Mouse (Mus musculus): Measurements from ENCODE around the gene Ube2c.

Ube2c gene

DNA sequence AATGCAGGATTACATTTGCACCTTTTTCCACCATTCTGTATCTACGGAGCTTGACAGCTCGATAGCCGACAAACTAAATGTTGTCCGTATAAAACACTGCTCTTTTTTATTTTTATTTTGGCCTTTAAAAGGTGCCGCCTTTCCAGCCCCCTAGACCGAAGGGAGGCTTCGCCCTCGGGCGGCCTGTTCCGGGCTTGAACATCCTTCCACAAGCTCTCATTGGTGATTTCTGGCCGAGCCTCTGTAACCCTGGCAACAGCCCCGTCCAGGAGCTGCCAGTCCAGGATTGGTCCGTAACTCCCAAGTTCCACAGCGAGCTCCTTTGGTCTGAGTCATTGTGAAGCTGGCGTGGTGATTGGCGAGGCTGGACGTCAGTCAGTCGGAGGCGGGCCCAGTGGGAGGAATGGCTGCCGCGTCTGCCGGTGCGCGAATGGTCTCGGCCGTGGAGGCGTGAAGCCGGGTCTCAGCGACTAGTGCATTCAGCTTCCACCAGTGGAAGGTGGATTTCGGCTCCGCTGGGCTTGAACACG is 53.0 kb downstream of the Ube2c start, which contains the start of gene Zswim1:
Gene Zswim1 (plus strand): TSS at position 51 of the 530 bp plus-strand sequence.
- DNase-seq (ENCODE audit: low read depth): peak; percentile 99

DNA sequence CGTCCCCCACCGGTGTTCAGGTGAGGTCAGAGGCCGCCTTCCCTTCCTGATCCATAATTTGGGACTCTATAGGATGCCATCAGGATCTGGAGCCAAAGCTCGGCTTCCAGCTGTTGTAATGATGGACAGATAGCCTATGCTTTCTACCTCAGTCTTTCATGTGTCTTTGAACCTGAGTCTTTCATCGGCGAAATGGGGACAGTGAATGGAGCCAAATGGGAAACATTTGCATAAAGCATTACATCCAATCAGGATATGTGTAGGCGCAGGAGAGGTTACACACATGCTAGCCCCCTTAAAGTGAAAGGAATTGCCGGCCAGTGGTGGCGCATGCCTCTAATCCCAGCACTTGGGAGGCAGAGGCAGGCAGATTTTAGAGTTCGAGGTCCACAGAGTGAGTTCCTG is 53.5 kb downstream of the Ube2c start:
- no peak for DNase-seq (ENCODE audit: low read depth)

DNA sequence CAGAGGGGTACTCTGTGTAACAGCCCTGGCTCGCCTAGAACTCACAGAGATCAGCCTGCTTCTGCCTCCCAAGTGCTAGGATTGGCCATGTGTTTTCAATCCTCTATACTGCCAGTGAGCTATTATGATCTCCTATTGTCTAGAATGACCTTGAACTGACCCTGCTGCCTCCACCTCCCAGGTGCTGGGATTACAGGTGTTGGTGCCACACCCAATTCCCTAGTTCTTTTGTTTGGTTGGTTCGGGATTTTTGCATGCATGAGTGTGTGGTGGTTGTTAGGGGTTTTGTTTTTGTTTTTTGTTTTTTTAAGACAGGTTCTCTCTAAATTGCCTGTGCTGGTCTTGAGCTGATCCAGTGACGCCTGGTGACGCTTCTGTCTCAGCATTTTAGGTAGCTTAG is 54.3 kb downstream of the Ube2c start:
- no peak for DNase-seq (ENCODE audit: low read depth)

DNA sequence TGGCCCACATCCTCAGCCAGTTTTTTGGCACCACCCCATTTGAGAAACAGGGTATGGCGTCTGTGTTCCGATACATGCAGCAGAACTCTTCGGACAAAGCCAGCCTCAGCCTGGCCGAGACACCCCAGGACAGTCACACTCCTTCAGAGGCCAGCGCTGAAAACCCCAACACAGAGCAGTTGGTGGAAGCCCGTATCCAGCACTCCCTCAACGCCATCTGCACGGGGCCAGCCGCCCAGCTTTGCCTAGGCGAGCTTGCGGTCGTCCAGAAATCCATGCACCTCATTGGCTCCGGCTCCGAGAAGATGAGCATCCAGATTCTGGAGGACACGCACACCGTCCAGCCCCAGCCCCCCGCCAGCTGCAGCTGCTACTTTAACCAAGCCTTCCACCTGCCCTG is 55.8 kb downstream of the Ube2c start:
- DNase-seq (ENCODE audit: low read depth): no peak

DNA sequence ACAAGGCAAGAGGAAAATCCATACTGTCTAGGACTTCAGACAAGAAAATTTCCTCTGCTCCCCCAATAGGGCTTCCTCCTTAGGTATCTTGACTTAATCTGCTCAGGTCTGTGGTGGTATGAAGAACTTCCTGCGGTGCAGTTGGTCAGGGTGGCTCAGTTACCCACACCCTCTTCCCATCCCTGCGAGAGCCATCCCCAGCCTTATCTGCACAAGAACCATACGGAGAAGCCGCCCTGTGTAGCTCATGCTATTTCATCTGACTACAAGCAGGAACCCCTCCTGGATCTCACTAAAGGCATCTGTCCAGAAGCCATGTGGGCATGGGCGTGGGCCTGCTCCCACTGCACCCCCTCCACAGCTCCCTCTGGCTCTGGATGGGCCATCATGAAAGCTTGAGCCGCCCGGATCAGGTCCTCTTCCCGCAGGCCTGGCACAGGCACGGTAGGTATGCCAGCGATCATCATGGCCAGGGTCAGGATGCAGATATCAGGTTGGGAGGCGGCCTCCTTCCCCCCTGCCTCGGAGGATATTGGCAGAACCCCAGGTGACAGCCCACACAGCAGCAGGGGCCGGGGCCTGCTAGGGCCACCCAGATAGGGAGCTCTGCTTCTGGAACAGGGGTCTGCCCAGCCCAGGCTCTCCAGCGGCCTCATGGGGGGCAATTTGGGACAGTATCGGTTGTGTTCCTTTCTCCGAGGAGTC is 57.6 kb downstream of the Ube2c start:
- no peak for DNase-seq (ENCODE audit: low read depth)
